ENCODE assay signal across 8 mouse cellular contexts in genomic region chr12:101012197-101013077, GRCm38 (mm10). TPM values are rescaled to one million over a fixed set of nuclear protein-coding genes. Genes with fewer than 3 reads are reported as not detected.
DNase-seq lines count a peak whose midpoint lies in the region; ATAC-seq and TF ChIP-seq lines count a peak whose summit lies in the region.

No protein-coding gene starts in this region.

- peak overlapping the region; percentile 61 for H3K9ac ChIP-seq in intestine, embryonic 16.5 days (ENCODE audit: low read depth, low read length)
- no peak overlapping the region for H3K9ac ChIP-seq in stomach, embryonic 16.5 days (ENCODE audit: low read length)

- peak overlapping the region; percentile 7 for H3K4me2 ChIP-seq in intestine, embryonic 16.5 days (ENCODE audit: low read depth, low read length)
- H3K4me2 ChIP-seq in stomach, embryonic 16.5 days (ENCODE audit: low read depth, low read length): peak overlapping the region; percentile 19

- peak; percentile 68 for DNase-seq in gastrocnemius, adult 2 months
- no peak for DNase-seq in gastrocnemius, adult 18-20 months (ENCODE audit: low spot score)
- peak; percentile 28 for DNase-seq in ovary, adult 18-20 months (ENCODE audit: low spot score)
- no peak for DNase-seq in ovary, postnatal 10 days (ENCODE audit: low spot score)
- DNase-seq in left cerebral cortex, adult 9 months (ENCODE audit: low spot score in 2 of 2): no peak
- DNase-seq in thymus, postnatal 10 days (ENCODE audit: low spot score in 2 of 2): no peak

- no peaks in the 10 kb centered on the region for H3K27me3 ChIP-seq in intestine, embryonic 16.5 days (replicated peaks; ENCODE audit: control insufficient read depth, insufficient read depth, low read length)
- no peaks in the 10 kb centered on the region for H3K27me3 ChIP-seq in stomach, embryonic 16.5 days (ENCODE audit: control insufficient read depth, insufficient read depth, low read length)

- H3K4me3 ChIP-seq in gastrocnemius, adult 2 months: peak overlapping the region; percentile 50
- H3K4me3 ChIP-seq in intestine, embryonic 16.5 days (ENCODE audit: low read length): no peak overlapping the region
- no peak overlapping the region for H3K4me3 ChIP-seq in stomach, embryonic 16.5 days (replicated peaks; ENCODE audit: low read length)

- no peak for ATAC-seq in intestine, embryonic 16.5 days
- no peak for ATAC-seq in stomach, embryonic 16.5 days (ENCODE audit: insufficient read depth, low FRiP score)

- intact Hi-C loops in gastrocnemius, adult 2 months (cut with DNase I): no loop called here

- no peaks in the 10 kb centered on the region for H3K9me3 ChIP-seq in intestine, embryonic 16.5 days (ENCODE audit: control insufficient read depth, low read length)
- no peaks in the 10 kb centered on the region for H3K9me3 ChIP-seq in stomach, embryonic 16.5 days (replicated peaks; ENCODE audit: control insufficient read depth, low read length)

- no peak for TF ChIP-seq CTCF in gastrocnemius, adult 2 months (IDR thresholded peaks at IDR 0.05)

- peak overlapping the region; percentile 97 for H3K27ac ChIP-seq in gastrocnemius, adult 2 months
- H3K27ac ChIP-seq in intestine, embryonic 16.5 days (ENCODE audit: low read length): peak overlapping the region; percentile 73
- peak overlapping the region; percentile 42; the same call in 1 of the 2 replicates for H3K27ac ChIP-seq in stomach, embryonic 16.5 days (ENCODE audit: low read length)

- no peaks in the 10 kb centered on the region for H3K36me3 ChIP-seq in intestine, embryonic 16.5 days (ENCODE audit: control insufficient read depth, insufficient read depth, low read length)
- no peaks in the 10 kb centered on the region for H3K36me3 ChIP-seq in stomach, embryonic 16.5 days (ENCODE audit: control insufficient read depth, insufficient read depth, low read length)

- WGBS in intestine, embryonic 16.5 days: 23% methylated on average over 17 of the region's 17 CpGs
- 30% methylated on average over 17 of the region's 17 CpGs for WGBS in stomach, embryonic 16.5 days

- peaks cover 73% of the 10 kb centered on the region for H3K4me1 ChIP-seq in intestine, embryonic 16.5 days (ENCODE audit: control insufficient read depth, insufficient read depth, low read length)
- peaks cover 60% of the 10 kb centered on the region for H3K4me1 ChIP-seq in stomach, embryonic 16.5 days (ENCODE audit: control insufficient read depth, insufficient read depth, low read length)

RNA-seq across cellular contexts. Expression of gene Ccdc88c, which starts 16.4 kb away (rescaled TPM):
- 10 to 100 TPM; 28.4 to 34.7 TPM for total RNA-seq in gastrocnemius, adult 2 months (2021)
- 10 to 100 TPM; 30.1 to 34.5 TPM for total RNA-seq in gastrocnemius, adult 18-20 months (2021)
- polyA plus RNA-seq in intestine, embryonic 16.5 days (2015; fragmentation: Nextera tagmentation; extraction: Ambion mirVana): 13.1 and 13.6 TPM in 2 replicates
- polyA plus RNA-seq in stomach, embryonic 16.5 days (2015; fragmentation: Nextera tagmentation; extraction: Ambion mirVana): 8.3 and 11.1 TPM in 2 replicates

Comparison
In these comparisons a context has a peak if more than half of its experiments do, and no peak if none do; other contexts are left out.
1. DNase-seq: peak in gastrocnemius, adult 2 months (single experiment) and ovary, adult 18-20 months (single experiment); none in gastrocnemius, adult 18-20 months (single experiment), ovary, postnatal 10 days (single experiment), left cerebral cortex, adult 9 months (0 of 2) and thymus, postnatal 10 days (0 of 2).
2. H3K27ac ChIP-seq: peak in every context shown above with its lines; median percentile 97 in gastrocnemius, adult 2 months; 73 in intestine, embryonic 16.5 days; 42 in stomach, embryonic 16.5 days.